Mouse (Mus musculus): ENCODE data around the gene Fbxw19.
"Not testable (repeated sequence)": the region's sequence is repeated elsewhere in the genome, so short reads cannot be mapped to it uniquely, and the experiment has no call there.

GRCm38 (mm10) chr9:109495775-109496174, at the start of gene Fbxw19:
- TF ChIP-seq CTCF (conservative IDR thresholded peaks at IDR 0.05 in 1 of 2, IDR thresholded peaks at IDR 0.05 in 1 of 2; ENCODE audit: low read depth in 2 of 2, low read length in 2 of 2); MAX (IDR thresholded peaks at IDR 0.05; ENCODE audit: low read length): not testable (repeated sequence)

Data from CH12.LX (cell line).